Mouse (Mus musculus) intestine, embryonic 15.5 days (tissue): ENCODE results near the gene Dpysl4. TPM values are rescaled to one million over a fixed set of nuclear protein-coding genes. Genes with fewer than 3 reads are reported as not detected.

Source experiments
- ATAC-seq: fragments of 200-750 bp; cut with Nextera tagmentation; 2 replicates; pipeline ENCODE4 v1.8.0; 2017; ENCODE audit warnings: moderate TSS enrichment, moderate library complexity
- H3K27ac ChIP-seq: fragments of 300-500 bp; sonication (generic); 2 replicates; pipeline ENCODE4 v1.5.1; 2015; ENCODE audit warnings: mild to moderate bottlenecking, inconsistent platforms
- H3K27me3 ChIP-seq: fragments of 300-500 bp; sonication (generic); replicated peaks from 2 replicates; pipeline ENCODE4 v1.6.1; 2015; ENCODE audit warnings: inconsistent platforms
- H3K36me3 ChIP-seq: fragments of 300-500 bp; sonication (generic); 2 replicates; pipeline ENCODE4 v1.6.1; 2015; ENCODE audit warnings: inconsistent platforms
- H3K4me1 ChIP-seq: fragments of 300-500 bp; sonication (generic); replicated peaks from 2 replicates; pipeline ENCODE4 v1.6.1; 2015; ENCODE audit warnings: inconsistent platforms
- H3K4me2 ChIP-seq: fragments of 300-500 bp; sonication (generic); replicated peaks from 2 replicates; pipeline ENCODE4 v1.6.1; 2015; ENCODE audit warnings: mild to moderate bottlenecking, inconsistent platforms
- H3K4me3 ChIP-seq: fragments of 300-500 bp; sonication (generic); replicated peaks from 2 replicates; pipeline ENCODE4 v1.5.1; 2015; ENCODE audit warnings: inconsistent platforms
- H3K9ac ChIP-seq: fragments of 300-500 bp; sonication (generic); 2 replicates; pipeline ENCODE4 v1.6.1; 2015; ENCODE audit warnings: inconsistent platforms
- H3K9me3 ChIP-seq: fragments of 300-500 bp; sonication (generic); 2 replicates; pipeline ENCODE4 v1.6.1; 2016; ENCODE audit warnings: inconsistent platforms
- WGBS: fragments of 180-500 bp; shearing (Covaris S2); methylation state at CpG from one replicate; pipeline ENCODE4 v1.1.7; 2015; 5-methylcytosine and 5-hydroxymethylcytosine counted together
- polyA plus RNA-seq: library from polyadenylated mRNA; unstranded; fragments of >200 nt; fragmentation: Nextera tagmentation; extraction: Ambion mirVana; gene quantifications from 2 replicates; pipeline ENCODE4 v1.2.1, GENCODE M21; 2015

The Dpysl4 gene
- polyA plus RNA-seq, 1 experiment from 2014 or later, result 15.6 TPM

GRCm38 (mm10) chr7:139086195-139087158 is 676 bp downstream of the Dpysl4 start:
- Histone ChIP-seq H3K27me3 (peaks cover 25% of the 10 kb centered on the region), H3K4me2 (peak overlapping the region; percentile 83), H3K36me3 (no peaks in the 10 kb centered on the region), H3K27ac (no peak overlapping the region; the same call in 1 of the 2 replicates), H3K4me3 (peak overlapping the region; percentile 58), H3K9ac (peak overlapping the region; percentile 58), H3K4me1 (peaks cover 3% of the 10 kb centered on the region; the same call in 1 of the 2 replicates), H3K9me3 (no peaks in the 10 kb centered on the region)
- peak; percentile 70 for ATAC-seq
- 2% methylated on average over 61 of the region's 61 CpGs for WGBS

- H3K9me3 ChIP-seq, result no peaks in the 10 kb centered on the region
- no peak for ATAC-seq
- no peak overlapping the region for H3K4me2 ChIP-seq
- peaks cover 3% of the 10 kb centered on the region; the same call in 1 of the 2 replicates for H3K4me1 ChIP-seq
- H3K27me3 ChIP-seq, result peaks cover 25% of the 10 kb centered on the region
- no peak overlapping the region for H3K9ac ChIP-seq
- H3K36me3 ChIP-seq, result no peaks in the 10 kb centered on the region
- H3K27ac ChIP-seq, result no peak overlapping the region
- no peak overlapping the region for H3K4me3 ChIP-seq
- WGBS, result 65% methylated on average over 2 of the region's 2 CpGs
These were observed 2.0 kb downstream of the Dpysl4 start for GRCm38 (mm10) chr7:139087801-139088200.

GRCm38 (mm10) chr7:139089892-139090874 is 4.4 kb downstream of the Dpysl4 start:
- 90% methylated on average over 12 of the region's 12 CpGs for WGBS

GRCm38 (mm10) chr7:139091681-139092080 is 5.9 kb downstream of the Dpysl4 start:
- Histone ChIP-seq H3K9ac (no peak overlapping the region), H3K4me1 (0 out of 2 replicates have a peak, but pooled peaks cover 3% of the 10 kb centered on the region), H3K9me3 (no peaks in the 10 kb centered on the region), H3K27ac (no peak overlapping the region), H3K27me3 (peaks cover 13% of the 10 kb centered on the region), H3K36me3 (no peaks in the 10 kb centered on the region), H3K4me3 (no peak overlapping the region), H3K4me2 (no peak overlapping the region)
- ATAC-seq, result no peak
- WGBS, result 95% methylated on average over 9 of the region's 9 CpGs

More at GRCm38 (mm10) chr7:139089892-139090874, 4.4 kb downstream of the Dpysl4 start:
- H3K4me2 ChIP-seq, result no peak overlapping the region
- H3K4me1 ChIP-seq, result peaks cover 3% of the 10 kb centered on the region; the same call in 1 of the 2 replicates
- H3K36me3 ChIP-seq, result no peaks in the 10 kb centered on the region
- H3K27ac ChIP-seq, result no peak overlapping the region
- no peaks in the 10 kb centered on the region for H3K9me3 ChIP-seq
- H3K9ac ChIP-seq, result no peak overlapping the region
- peaks cover 25% of the 10 kb centered on the region for H3K27me3 ChIP-seq
- H3K4me3 ChIP-seq, result no peak overlapping the region
- no peak for ATAC-seq

GRCm38 (mm10) chr7:139092676-139093075 is 6.9 kb downstream of the Dpysl4 start:
- 89% methylated on average over 5 of the region's 5 CpGs for WGBS
- no peak for ATAC-seq
- H3K9ac ChIP-seq, result no peak overlapping the region

GRCm38 (mm10) chr7:139093124-139093523 is 7.3 kb downstream of the Dpysl4 start:
- 0 out of 2 replicates have a peak, but pooled peaks cover under 1% of the 10 kb centered on the region for H3K27me3 ChIP-seq
- H3K4me2 ChIP-seq, result no peak overlapping the region
- no peak overlapping the region for H3K9ac ChIP-seq
- H3K27ac ChIP-seq, result no peak overlapping the region
- no peaks in the 10 kb centered on the region for H3K9me3 ChIP-seq
- 92% methylated on average over 5 of the region's 5 CpGs for WGBS
- H3K36me3 ChIP-seq, result no peaks in the 10 kb centered on the region
- no peak for ATAC-seq
- H3K4me1 ChIP-seq, result no peaks in the 10 kb centered on the region
- no peak overlapping the region for H3K4me3 ChIP-seq

More at GRCm38 (mm10) chr7:139092676-139093075, 6.9 kb downstream of the Dpysl4 start:
- peaks cover 3% of the 10 kb centered on the region; the same call in 1 of the 2 replicates for H3K27me3 ChIP-seq
- no peak overlapping the region for H3K4me3 ChIP-seq
- no peaks in the 10 kb centered on the region for H3K9me3 ChIP-seq
- no peaks in the 10 kb centered on the region for H3K36me3 ChIP-seq
- H3K4me2 ChIP-seq, result no peak overlapping the region
- 0 out of 2 replicates have a peak, but pooled peaks cover under 1% of the 10 kb centered on the region for H3K4me1 ChIP-seq
- no peak overlapping the region for H3K27ac ChIP-seq

GRCm38 (mm10) chr7:139093781-139094180 is 8.0 kb downstream of the Dpysl4 start:
- H3K9me3 ChIP-seq, result no peaks in the 10 kb centered on the region
- WGBS, result 75% methylated on average over 7 of the region's 7 CpGs
- ATAC-seq, result no peak

GRCm38 (mm10) chr7:139094761-139095160 is 9.0 kb downstream of the Dpysl4 start:
- no peaks in the 10 kb centered on the region for H3K36me3 ChIP-seq
- 83% methylated on average over 6 of the region's 6 CpGs for WGBS
- no peak for ATAC-seq
- no peak overlapping the region for H3K4me2 ChIP-seq
- no peak overlapping the region for H3K4me3 ChIP-seq
- no peaks in the 10 kb centered on the region for H3K9me3 ChIP-seq
- H3K27ac ChIP-seq, result no peak overlapping the region
- H3K27me3 ChIP-seq, result no peaks in the 10 kb centered on the region
- H3K4me1 ChIP-seq, result no peaks in the 10 kb centered on the region
- H3K9ac ChIP-seq, result no peak overlapping the region

More at GRCm38 (mm10) chr7:139093781-139094180, 8.0 kb downstream of the Dpysl4 start:
- H3K27me3 ChIP-seq, result no peaks in the 10 kb centered on the region
- no peaks in the 10 kb centered on the region for H3K36me3 ChIP-seq
- no peak overlapping the region for H3K4me2 ChIP-seq
- H3K9ac ChIP-seq, result no peak overlapping the region
- no peaks in the 10 kb centered on the region for H3K4me1 ChIP-seq
- no peak overlapping the region for H3K27ac ChIP-seq
- no peak overlapping the region for H3K4me3 ChIP-seq

- Histone ChIP-seq H3K27me3 (no peaks in the 10 kb centered on the region), H3K27ac (no peak overlapping the region), H3K36me3 (no peaks in the 10 kb centered on the region), H3K9me3 (no peaks in the 10 kb centered on the region), H3K4me3 (no peak overlapping the region), H3K4me2 (no peak overlapping the region), H3K9ac (no peak overlapping the region), H3K4me1 (no peaks in the 10 kb centered on the region)
- WGBS, result 87% methylated on average over 7 of the region's 7 CpGs
- no peak for ATAC-seq
These were observed 9.5 kb downstream of the Dpysl4 start for GRCm38 (mm10) chr7:139095282-139095681.

GRCm38 (mm10) chr7:139096399-139096798 is 10.6 kb downstream of the Dpysl4 start:
- Histone ChIP-seq H3K36me3 (no peaks in the 10 kb centered on the region), H3K4me2 (no peak overlapping the region), H3K4me3 (no peak overlapping the region), H3K9ac (no peak overlapping the region), H3K27me3 (no peaks in the 10 kb centered on the region), H3K4me1 (no peaks in the 10 kb centered on the region), H3K27ac (no peak overlapping the region), H3K9me3 (no peaks in the 10 kb centered on the region)
- ATAC-seq, result no peak
- 90% methylated on average over 6 of the region's 6 CpGs for WGBS

GRCm38 (mm10) chr7:139100531-139101095 is 14.8 kb downstream of the Dpysl4 start:
- WGBS, result 75% methylated on average over 12 of the region's 12 CpGs
- ATAC-seq, result no peak

More at GRCm38 (mm10) chr7:139100531-139101095, 14.8 kb downstream of the Dpysl4 start:
- no peak overlapping the region for H3K4me2 ChIP-seq
- no peaks in the 10 kb centered on the region for H3K9me3 ChIP-seq
- no peak overlapping the region for H3K27ac ChIP-seq
- no peak overlapping the region for H3K9ac ChIP-seq
- no peak overlapping the region for H3K4me3 ChIP-seq
- H3K36me3 ChIP-seq, result no peaks in the 10 kb centered on the region
- H3K4me1 ChIP-seq, result no peaks in the 10 kb centered on the region
- H3K27me3 ChIP-seq, result no peaks in the 10 kb centered on the region
